9 mouse cellular contexts compared by ENCODE assay signal in genomic region chr17:35720340-35720727, GRCm38 (mm10). TPM values are rescaled to one million over a fixed set of nuclear protein-coding genes. Genes with fewer than 3 reads are reported as not detected.
DNase-seq lines count a peak whose midpoint lies in the region; ATAC-seq lines count a peak whose summit lies in the region.
"Had no signal": no experiment of that assay in that cellular context is flagged by ENCODE, and none has a peak within 500 bp of the region (broad histone marks: within the 10 kb centered on the region; RNA-seq: fewer than 3 reads in every experiment).

No protein-coding gene starts in this region.

- 20% methylated on average over 11 of the region's 11 CpGs for WGBS in forebrain, embryonic 10.5 days
- 18% methylated on average over 11 of the region's 11 CpGs for WGBS in intestine, embryonic 15.5 days
- under 1% methylated on average over 11 of the region's 11 CpGs for WGBS in lung, embryonic 15.5 days
- WGBS in stomach, embryonic 14.5 days = 6% methylated on average over 11 of the region's 11 CpGs

- no peak for DNase-seq in frontal cortex, postnatal 25 days (ENCODE audit: low spot score in 2 of 2)
- DNase-seq in forebrain, embryonic 10.5 days (ENCODE audit: extremely low spot score, low spot score) = no peak
- no peak for DNase-seq in adrenal gland, adult 8-10 months
- no peak for DNase-seq in spleen, postnatal 14 days (ENCODE audit: low spot score in 2 of 2)

- H3K9me3 ChIP-seq in forebrain, embryonic 10.5 days = peaks cover 9% of the 10 kb centered on the region; the same call in 1 of the 2 replicates
- H3K9me3 ChIP-seq in intestine, embryonic 15.5 days = no peaks in the 10 kb centered on the region
- H3K9me3 ChIP-seq in lung, embryonic 15.5 days = no peaks in the 10 kb centered on the region
- H3K9me3 ChIP-seq in stomach, embryonic 14.5 days (ENCODE audit: control insufficient read depth, low read depth, low read length) = no peaks in the 10 kb centered on the region

- peaks cover 25% of the 10 kb centered on the region for H3K27me3 ChIP-seq in forebrain, embryonic 10.5 days (ENCODE audit: poor library complexity, severe bottlenecking)
- no peaks in the 10 kb centered on the region for H3K27me3 ChIP-seq in intestine, embryonic 15.5 days (replicated peaks)
- no peaks in the 10 kb centered on the region; the same call in 1 of the 2 replicates for H3K27me3 ChIP-seq in lung, embryonic 15.5 days
- no peaks in the 10 kb centered on the region for H3K27me3 ChIP-seq in stomach, embryonic 14.5 days (ENCODE audit: control insufficient read depth, insufficient read depth, low read length)

- peak overlapping the region; percentile 16; the same call in 1 of the 2 replicates for H3K4me3 ChIP-seq in forebrain, embryonic 10.5 days
- no peak overlapping the region for H3K4me3 ChIP-seq in intestine, embryonic 15.5 days (replicated peaks)
- no peak overlapping the region; the same call in 1 of the 2 replicates for H3K4me3 ChIP-seq in lung, embryonic 15.5 days
- no peak overlapping the region for H3K4me3 ChIP-seq in stomach, embryonic 14.5 days (ENCODE audit: low read depth, low read length)

- ATAC-seq in frontal cortex, adult (ENCODE audit: low TSS enrichment) = peak; percentile 87
- ATAC-seq in intestine, embryonic 15.5 days = peak; percentile 58
- ATAC-seq in lung, embryonic 15.5 days (ENCODE audit: borderline replicate concordance, extremely low read depth, low FRiP score, low TSS enrichment) = peak; percentile 86
- ATAC-seq in stomach, embryonic 14.5 days (ENCODE audit: insufficient number of reproducible peaks, insufficient read depth, low FRiP score, low read depth) = peak; percentile 63; the same call in 1 of the 2 replicates

- H3K4me1 ChIP-seq in forebrain, embryonic 10.5 days = peaks cover 27% of the 10 kb centered on the region
- H3K4me1 ChIP-seq in intestine, embryonic 15.5 days (replicated peaks) = peaks cover 26% of the 10 kb centered on the region
- H3K4me1 ChIP-seq in lung, embryonic 15.5 days = peaks cover 33% of the 10 kb centered on the region
- H3K4me1 ChIP-seq in stomach, embryonic 14.5 days (ENCODE audit: control insufficient read depth, insufficient read depth, low read length) = peaks cover 11% of the 10 kb centered on the region; the same call in 1 of the 2 replicates

- H3K4me2 ChIP-seq in intestine, embryonic 15.5 days (replicated peaks) = peak overlapping the region; percentile 41
- H3K4me2 ChIP-seq in lung, embryonic 15.5 days = peak overlapping the region; percentile 43
- H3K4me2 ChIP-seq in stomach, embryonic 14.5 days (replicated peaks; ENCODE audit: low read depth, low read length) = peak overlapping the region; percentile 26

- no peak overlapping the region for H3K9ac ChIP-seq in intestine, embryonic 15.5 days
- H3K9ac ChIP-seq in lung, embryonic 15.5 days = no peak overlapping the region
- no peak overlapping the region for H3K9ac ChIP-seq in stomach, embryonic 14.5 days (replicated peaks; ENCODE audit: low read depth, low read length)

- H3K36me3 ChIP-seq in forebrain, embryonic 10.5 days (replicated peaks) = no peaks in the 10 kb centered on the region
- H3K36me3 ChIP-seq in intestine, embryonic 15.5 days = no peaks in the 10 kb centered on the region
- H3K36me3 ChIP-seq in lung, embryonic 15.5 days = no peaks in the 10 kb centered on the region
- no peaks in the 10 kb centered on the region for H3K36me3 ChIP-seq in stomach, embryonic 14.5 days (ENCODE audit: control insufficient read depth, insufficient read depth, low read length)

- H3K27ac ChIP-seq in forebrain, embryonic 10.5 days = peak overlapping the region; percentile 72
- H3K27ac ChIP-seq in intestine, embryonic 15.5 days = peak overlapping the region; percentile 81
- peak overlapping the region; percentile 77 for H3K27ac ChIP-seq in lung, embryonic 15.5 days
- peak overlapping the region; percentile 67 for H3K27ac ChIP-seq in stomach, embryonic 14.5 days (ENCODE audit: low read length)
- H3K27ac ChIP-seq: macrophage had no signal

RNA-seq across cellular contexts. Expression of gene Ddr1, which starts 15.9 kb away (rescaled TPM):
- polyA plus RNA-seq in forebrain, embryonic 10.5 days (2016; fragmentation: Nextera tagmentation; extraction: Ambion mirVana) = 105 and 112 TPM in 2 replicates
- 54.0 and 54.2 TPM in 2 replicates for polyA plus RNA-seq in intestine, embryonic 15.5 days (2015; fragmentation: Nextera tagmentation; extraction: Ambion mirVana)
- 46.8 and 51.9 TPM in 2 replicates for polyA plus RNA-seq in lung, embryonic 15.5 days (2015; fragmentation: Nextera tagmentation; extraction: Ambion mirVana)
- polyA plus RNA-seq in stomach, embryonic 14.5 days (2014; fragmentation: Nextera tagmentation; extraction: Ambion mirVana) = 50.4 and 50.6 TPM in 2 replicates
- total RNA-seq in adrenal gland, adult 8-10 months (2022) = 10 to 100 TPM; 40.1 to 81.5 (median 56.4) TPM

RNA-seq across cellular contexts. Expression of gene Gtf2h4, which starts 46.8 kb away (rescaled TPM):
- polyA plus RNA-seq in forebrain, embryonic 10.5 days (2016; fragmentation: Nextera tagmentation; extraction: Ambion mirVana) = 59.3 and 62.3 TPM in 2 replicates
- 43.8 TPM in 2 replicates for polyA plus RNA-seq in intestine, embryonic 15.5 days (2015; fragmentation: Nextera tagmentation; extraction: Ambion mirVana)
- polyA plus RNA-seq in lung, embryonic 15.5 days (2015; fragmentation: Nextera tagmentation; extraction: Ambion mirVana) = 48.8 and 49.9 TPM in 2 replicates
- polyA plus RNA-seq in stomach, embryonic 14.5 days (2014; fragmentation: Nextera tagmentation; extraction: Ambion mirVana) = 40.1 and 42.7 TPM in 2 replicates
- 10 to 100 TPM; 23.5 to 30.6 (median 24.6) TPM for total RNA-seq in adrenal gland, adult 8-10 months (2022)

RNA-seq across cellular contexts. Expression of gene Vars2, which starts 52.9 kb away (rescaled TPM):
- polyA plus RNA-seq in forebrain, embryonic 10.5 days (2016; fragmentation: Nextera tagmentation; extraction: Ambion mirVana) = 19.3 and 20.2 TPM in 2 replicates
- 18.3 and 18.9 TPM in 2 replicates for polyA plus RNA-seq in intestine, embryonic 15.5 days (2015; fragmentation: Nextera tagmentation; extraction: Ambion mirVana)
- polyA plus RNA-seq in lung, embryonic 15.5 days (2015; fragmentation: Nextera tagmentation; extraction: Ambion mirVana) = 20.7 and 22.4 TPM in 2 replicates
- 14.0 and 18.7 TPM in 2 replicates for polyA plus RNA-seq in stomach, embryonic 14.5 days (2014; fragmentation: Nextera tagmentation; extraction: Ambion mirVana)
- total RNA-seq in adrenal gland, adult 8-10 months (2022) = 10 to 100 TPM; 30.9 to 60.3 (median 45.3) TPM
